Mouse (Mus musculus): ENCODE results near the gene Serpinb9b. TPM values are rescaled to one million over a fixed set of nuclear protein-coding genes. Genes with fewer than 3 reads are reported as not detected.

Gene Serpinb9b
- total and polyA plus RNA-seq, 3 experiments = 0.04 to 0.17 (median 0.09) TPM

DNA sequence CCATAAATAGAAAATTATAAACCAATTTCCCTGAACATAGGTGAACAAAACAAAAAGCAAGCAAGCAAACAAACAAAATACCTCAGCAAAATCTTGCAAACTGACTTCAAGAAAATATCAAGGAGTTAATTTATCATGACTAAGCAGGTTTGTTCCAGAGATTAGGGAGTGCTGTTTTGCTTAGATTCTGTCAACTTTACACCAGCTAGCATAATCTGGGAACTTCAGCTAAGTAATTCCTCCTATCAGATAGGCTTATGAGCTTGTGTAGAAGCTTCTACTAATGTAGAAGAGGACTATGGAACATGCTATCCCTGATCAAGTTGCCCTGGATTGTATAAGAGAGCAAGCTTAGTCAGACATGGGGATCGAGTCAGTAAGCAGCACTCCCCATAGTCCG, 20.0 kb downstream of the Serpinb9b start:
- no peak for DNase-seq

DNA sequence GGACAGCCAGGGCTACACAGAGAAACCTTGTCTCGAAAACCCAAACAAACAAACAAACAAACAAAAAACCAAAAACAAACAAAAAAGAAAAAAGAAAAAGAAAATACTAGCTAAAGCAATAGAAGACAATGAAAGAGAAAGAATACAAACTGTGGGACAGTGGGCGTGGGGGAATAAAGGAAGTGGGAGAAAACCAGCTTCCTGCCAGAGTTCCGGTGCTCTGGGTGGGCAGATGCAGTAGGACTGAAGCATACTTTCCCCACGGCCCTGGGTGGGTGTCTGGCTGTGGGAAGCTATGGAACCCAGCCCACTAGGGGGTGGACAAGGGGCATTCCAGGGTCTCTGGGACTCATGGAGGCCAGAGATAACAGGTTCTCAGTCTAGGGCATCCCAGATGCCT, 21.0 kb downstream of the Serpinb9b start:
- no peak for DNase-seq

DNA sequence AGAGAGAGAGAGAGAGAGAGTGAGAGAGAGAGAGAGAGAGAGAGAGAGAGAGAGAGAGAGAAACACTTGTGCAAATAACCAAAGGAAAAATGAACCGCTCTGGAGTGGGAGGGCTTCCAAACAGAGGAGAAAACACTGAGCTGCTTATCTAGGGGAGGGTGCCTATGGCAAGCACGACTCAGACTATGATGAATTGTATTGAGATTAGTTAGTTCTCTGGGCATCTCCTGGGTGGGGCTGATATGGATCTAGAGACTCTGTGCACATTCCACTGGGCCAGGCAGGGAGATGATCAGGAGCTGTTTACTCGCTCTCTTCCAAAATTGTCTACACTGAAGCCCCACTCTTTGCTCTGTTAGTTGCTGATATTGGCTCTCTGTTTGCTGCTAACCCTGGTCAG, 24.5 kb downstream of the Serpinb9b start:
- DNase-seq = no peak

DNA sequence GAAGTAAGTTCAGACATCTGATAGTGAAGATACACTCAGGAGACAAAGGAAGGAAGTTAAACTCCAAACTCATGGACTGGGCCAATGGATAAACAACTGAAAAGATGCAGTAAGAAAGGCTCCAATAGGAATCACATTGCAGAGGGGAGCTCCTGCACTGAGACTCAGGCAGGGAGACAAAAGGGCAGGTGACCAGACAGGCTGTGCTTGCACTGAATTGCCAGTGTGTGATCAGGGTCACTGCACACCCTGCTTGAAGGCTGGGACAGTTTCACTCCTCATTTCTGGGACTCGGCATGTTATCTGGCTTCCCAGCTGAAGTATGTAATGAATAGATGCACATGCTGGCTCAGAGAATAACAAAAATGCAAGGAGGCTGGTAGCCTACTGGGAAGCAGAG, 35.8 kb downstream of the Serpinb9b start:
- DNase-seq = no peak

DNA sequence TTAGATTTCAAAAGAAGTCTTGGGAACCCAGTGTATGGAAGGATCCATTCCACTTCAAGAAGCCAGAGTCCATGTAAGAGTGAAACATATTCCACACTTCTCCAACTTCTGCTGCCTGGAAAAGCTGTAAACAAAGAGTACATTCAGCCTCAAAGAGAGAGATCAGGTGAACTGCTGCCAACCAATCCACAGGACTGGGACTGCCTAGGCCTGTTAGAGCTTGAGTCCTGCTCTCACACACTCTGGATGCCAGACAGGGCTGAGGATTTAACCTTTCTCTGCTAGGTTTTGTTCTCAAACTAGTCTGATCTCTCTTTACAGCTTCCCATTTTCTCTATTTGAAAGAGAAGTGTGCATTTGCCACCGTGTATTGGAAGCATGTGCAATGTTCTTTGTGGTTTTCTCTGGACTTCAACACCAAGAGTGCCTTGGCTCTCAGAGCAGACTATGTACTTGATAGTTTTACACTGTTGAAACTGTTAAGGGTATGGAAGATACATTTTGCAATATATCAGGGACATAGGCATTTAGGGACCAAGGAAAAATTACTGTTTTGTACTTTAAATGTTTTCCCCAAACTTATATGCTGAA, 40.3 kb downstream of the Serpinb9b start:
- DNase-seq = no peak

DNA sequence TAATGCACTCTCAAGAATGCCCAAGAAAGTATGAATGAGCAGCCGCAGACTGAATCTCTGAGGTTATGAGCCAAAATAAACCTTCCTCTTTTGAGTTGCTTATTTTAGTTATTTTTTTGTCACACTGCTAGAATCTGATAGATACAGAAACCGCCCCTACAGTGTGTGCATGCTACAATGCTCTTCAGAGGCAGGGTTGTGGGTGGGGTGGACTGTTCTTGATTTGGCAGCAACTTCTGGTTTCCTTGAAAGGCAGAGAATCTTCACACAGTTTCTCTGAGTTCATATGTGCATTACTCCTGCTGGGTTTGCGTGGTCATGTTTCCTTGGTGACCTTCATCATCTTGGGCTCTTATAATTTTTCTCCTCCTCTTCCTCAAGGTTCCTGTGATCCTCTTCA, 40.9 kb downstream of the Serpinb9b start:
- DNase-seq = no peak

DNA sequence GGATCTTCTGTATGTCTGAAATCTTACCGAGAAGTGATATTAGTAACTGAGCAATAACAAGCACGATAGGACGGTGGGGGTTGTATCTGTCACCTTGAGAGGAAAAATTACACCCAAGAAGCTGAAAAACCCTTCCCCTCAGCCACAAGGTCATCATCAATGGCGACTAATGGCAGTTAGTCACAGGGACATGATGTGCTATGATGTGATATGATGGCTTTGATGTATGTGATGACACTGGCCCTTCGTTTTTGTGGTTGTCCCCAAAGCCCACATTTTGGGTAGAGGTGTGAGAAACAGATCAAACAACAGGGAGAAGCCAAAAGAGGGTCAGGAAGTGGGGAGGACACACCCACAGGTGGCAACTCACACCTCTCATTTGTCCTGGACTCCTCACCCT, 44.6 kb downstream of the Serpinb9b start:
- no peak for DNase-seq

DNA sequence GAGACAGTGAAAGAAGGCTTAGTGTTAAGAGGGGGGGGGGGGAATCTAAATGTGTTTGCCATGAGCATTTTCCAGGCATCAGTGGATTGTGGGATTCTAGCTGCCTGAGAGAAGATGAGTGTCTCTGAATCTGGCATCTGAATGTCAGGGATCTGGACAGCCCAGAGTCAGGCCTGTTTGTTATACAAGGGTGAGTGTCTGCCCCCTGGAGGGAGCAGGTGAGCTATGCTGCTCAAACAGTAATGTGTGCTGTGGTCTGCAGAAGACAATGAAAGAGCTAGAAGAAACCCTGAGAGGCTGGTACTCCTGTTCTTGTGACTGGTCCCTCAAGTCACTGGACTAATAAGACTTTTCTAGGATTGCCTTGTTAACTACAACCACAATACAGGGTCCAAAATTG, 46.8 kb downstream of the Serpinb9b start:
- DNase-seq = peak; percentile 75

DNA sequence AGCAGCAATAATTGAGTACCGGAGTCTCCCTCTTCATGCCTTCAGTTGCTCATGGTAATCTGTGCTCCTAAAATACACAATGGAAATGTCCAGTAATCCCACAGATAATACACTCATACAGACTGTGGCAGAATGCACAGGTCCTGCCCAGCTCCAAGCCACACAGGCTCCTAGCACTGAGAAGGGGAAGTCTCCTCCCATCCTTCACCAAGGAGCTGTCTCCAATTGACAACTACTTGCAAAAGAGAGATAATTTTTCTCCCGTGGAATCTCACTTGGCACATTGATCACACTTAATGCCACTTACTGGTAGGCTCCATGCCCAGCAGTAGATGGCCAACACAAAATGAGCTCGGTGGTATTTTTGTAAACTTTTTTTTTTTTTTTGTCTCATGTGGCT, 49.0 kb downstream of the Serpinb9b start:
- DNase-seq = no peak

DNA sequence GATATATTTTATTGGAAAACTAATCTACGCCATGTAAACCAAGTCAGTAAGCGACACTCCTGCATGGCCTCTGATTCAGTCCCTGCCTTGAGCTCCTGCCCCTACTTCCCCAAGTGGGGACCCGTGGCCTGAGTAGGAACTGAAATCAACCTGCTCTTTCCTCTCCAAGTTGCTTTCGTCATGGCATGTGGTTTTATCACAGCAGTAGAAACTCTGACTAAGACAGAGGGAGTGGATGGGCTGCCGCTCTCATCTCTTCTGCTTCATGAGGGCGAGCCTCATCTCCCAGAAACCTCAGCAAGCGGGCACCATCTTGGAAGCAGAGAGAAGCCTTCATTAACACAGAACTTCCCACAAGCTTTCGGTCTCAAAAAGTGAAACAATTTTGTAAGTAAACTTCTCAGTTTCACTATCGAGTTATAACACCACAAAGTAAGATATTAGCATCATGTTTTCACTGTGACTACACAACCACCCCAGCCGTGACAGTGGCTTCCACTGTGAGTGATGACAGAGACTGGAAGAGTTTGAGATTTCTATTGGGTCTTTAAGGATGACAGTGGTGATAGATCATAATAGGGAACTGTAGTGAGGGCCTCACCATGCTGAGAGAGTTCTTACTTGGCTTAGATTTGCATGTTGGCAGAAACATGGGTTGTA, 49.9 kb downstream of the Serpinb9b start:
- DNase-seq = no peak

DNA sequence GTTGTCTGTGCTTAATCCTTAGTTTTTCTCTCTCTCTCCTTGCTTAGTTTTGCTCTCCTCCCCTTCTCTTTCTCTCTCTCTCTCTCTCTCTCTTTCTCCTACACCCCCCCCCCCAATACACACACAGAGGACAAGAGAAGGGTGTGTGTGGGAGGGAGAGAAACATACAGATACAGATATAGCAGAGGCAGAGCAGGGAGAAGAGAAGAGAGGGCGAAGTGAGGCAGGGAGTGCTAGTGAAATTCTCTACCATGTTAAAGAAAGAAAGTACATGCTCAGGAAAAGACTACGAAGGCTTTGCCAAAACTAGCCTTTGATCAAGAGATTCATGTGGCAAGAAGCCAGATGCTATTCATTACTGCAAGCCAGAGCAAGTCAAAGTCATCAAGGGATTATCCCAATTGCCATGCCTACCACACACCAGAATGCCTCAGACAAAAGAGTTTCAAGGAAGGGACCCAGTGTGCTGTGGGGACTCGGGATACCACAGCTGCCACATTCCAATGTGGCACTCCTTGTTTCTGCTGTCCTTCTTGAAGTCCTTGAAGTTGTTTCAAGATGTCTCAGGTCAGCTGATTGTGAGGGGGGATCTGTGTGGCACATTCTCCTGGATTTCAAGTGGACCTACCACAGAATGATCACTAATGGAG, 51.0 kb downstream of the Serpinb9b start, which contains the start of gene Serpinb1b:
Serpinb1b (plus strand) TSS at position 520 of the 650 bp plus-strand sequence.
- peak; percentile 45 for DNase-seq

DNA sequence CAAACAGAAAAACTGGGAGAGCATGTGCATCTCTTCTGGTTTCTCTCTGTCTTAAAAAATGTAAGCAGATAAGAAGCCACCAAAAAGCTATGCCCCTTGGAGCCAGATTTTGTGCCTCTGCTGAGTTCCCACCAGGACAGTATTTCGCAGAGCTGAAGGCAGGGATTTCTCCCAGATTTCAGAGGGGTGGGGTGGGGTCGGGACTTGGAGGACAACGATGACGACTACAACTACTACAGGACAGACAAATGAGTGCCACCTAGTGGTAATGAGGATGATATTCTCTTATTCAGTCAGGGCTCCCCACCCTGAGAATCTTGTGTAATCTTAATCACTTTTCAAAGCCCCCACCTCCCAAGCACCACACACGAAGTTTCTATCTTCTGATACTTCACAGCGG, 52.2 kb downstream of the Serpinb9b start:
- peak; percentile 32 for DNase-seq

DNA sequence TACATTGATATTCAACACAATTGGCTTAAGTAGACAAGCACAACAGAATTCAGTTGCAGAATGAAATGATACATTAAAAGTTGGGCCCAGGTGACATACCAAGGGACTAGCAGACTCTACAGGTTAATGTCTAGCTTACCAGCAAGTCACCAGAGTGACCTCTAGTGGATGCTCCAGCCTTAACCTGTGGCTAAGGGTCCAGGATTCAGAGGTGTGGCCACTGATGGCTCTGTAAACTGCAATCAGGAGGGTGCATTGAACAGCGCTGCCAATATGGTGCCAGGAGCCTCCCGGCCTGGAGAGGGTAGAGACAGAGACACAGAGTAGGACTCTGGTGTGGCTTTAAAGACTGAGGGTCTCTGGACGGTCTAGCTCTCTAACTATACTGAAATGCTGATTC, 53.1 kb downstream of the Serpinb9b start:
- peak; percentile 29 for DNase-seq

DNA sequence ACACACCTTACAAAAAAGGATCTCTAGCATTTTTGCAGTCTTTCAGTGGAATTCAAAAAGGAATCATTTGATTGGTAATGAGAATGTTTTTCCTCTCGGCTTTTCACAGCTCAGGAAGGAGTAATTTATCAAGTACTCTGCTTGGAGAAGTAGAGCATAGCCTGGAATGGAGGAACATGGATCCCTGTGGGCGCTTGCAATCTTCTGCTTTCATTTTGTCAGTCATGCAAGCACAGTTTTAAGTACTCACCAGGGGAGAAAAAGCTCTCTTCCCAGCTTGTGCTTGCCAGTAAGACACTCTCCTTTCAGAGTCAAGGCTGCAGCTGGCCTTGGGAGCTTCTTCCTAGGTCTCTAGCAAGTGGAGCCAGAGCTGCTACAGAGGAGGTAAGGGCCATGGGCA, 56.6 kb downstream of the Serpinb9b start:
- no peak for DNase-seq

DNA sequence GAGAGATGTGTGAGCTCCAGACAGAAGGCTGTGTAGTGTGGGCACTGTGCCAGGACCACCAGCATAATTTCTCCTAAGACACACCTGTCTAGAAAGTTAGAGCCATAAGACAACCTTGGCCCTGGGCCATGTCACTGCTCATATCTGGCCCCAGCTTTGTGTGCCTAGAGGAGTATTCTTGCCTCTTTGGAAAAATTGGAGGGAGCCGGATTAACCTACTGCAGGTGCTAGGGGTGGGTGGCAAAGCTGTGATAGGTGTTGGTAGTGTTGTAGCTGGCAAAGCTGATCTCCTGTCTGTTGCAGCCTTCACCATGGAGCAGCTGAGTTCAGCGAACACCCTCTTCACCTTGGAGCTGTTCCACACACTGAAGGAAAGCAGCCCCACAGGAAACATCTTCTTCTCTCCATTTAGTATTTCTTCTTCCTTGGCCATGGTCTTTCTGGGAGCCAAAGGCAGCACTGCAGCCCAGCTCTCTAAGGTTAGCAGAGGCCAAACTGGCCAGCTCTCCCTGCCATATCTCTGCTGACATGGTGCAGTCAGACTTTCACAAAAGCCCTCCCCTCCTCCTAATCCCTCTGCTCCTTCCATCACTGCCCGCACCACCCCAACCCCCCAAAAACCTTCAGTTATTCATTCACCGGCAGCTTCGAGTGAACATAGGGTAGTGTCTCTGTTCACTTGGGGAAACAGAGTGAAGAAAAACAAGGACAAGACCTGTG, 57.9 kb downstream of the Serpinb9b start:
- DNase-seq = no peak

DNA sequence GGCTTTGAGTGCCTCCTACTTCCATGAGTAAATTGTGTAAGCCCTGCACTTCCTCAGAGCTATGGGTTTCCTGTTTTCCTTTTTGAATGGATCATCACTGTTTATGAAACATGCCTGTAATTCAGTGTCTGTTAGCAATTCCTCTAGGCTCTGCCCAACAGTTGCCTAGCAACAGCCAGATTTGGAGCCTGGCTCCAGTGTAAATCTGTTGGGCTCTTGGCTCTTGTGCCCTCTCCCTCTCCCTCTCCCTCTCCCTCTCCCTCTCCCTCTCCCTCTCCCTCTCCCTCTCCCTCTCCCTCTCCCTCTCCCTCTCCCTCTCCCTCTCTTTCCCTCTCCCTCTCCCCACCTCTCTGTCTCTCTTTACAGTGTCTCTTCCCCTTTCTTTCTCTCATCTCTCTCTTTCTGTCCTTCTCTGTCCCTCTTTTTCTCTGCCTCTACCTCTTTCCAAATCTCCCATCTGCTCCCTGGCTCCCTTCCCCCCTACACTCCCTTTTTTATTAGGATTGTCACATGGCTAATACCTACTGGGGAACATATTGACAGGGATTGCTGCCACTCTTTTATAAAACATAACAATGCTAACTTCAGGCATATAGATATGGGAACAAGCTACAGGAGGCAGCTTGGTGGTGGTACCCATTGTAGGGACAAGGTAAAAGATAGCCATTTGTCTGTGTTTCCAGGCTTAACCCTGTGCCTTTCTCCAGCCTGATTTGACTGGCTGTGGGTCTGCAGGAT, 58.6 kb downstream of the Serpinb9b start:
- DNase-seq = peak; percentile 40

DNA sequence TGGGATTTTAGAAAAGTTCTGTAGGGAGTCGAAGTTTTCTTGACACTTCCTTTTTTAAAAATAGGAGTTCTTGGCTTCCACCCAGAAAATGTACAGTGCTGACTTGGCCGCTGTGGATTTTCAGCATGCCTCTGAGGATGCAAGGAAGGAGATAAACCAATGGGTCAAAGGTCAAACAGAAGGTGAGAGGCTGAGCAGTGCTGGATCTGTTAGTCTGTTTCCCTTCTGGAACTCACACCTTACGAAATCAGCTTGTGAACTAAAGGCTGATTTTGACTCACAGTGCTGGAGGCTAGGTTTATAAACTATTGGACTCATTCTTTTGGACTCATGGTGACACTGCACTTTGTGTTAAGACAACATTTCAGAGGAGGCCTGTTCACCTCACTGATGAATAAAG, 62.4 kb downstream of the Serpinb9b start:
- DNase-seq = no peak

DNA sequence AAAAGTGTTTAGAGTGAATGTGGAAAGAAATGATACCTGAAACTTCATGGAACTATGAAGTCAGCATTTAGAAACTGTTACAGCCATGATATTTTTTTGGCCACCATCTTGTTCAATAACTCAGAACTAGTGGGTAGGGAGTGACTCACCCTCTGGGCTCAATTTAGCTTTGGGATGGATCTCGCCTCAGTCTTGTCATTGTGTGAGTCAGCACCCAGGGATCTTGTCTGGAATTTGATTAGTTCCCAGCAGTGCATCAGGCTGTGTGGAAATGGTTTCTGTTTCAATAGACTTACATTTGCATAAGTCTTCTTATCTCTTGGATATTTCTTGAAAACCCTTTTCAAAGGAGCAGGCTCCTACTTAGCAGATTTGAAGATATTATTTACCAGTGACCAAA, 63.3 kb downstream of the Serpinb9b start:
- peak; percentile 48 for DNase-seq

DNA sequence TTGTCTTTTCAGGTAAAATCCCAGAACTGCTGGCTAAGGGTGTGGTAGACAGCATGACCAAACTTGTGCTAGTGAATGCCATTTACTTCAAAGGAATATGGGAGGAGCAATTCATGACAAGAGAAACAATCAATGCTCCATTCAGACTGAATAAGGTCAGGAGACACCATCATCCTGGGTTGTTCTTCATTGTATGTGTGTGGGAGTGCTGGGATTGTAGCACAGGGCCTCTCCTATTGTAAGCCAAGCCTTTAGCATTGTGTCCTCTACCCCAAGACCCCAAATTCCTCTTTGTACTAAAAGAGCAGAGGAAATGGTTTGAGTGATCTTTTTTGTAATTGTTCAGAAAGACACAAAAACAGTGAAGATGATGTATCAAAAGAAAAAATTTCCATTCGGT, 64.1 kb downstream of the Serpinb9b start:
- DNase-seq = no peak

Data from adrenal gland, adult 2 months (tissue).